Mouse (Mus musculus) ZHBTc4 (cell line): ENCODE results near the gene Asb2.

Source experiments
- DNase-seq: peaks from one replicate; pipeline ENCODE4 v3.0.0-alpha.2; 2011; ENCODE audit warnings: low read depth, low spot score

The Asb2 gene

DNA sequence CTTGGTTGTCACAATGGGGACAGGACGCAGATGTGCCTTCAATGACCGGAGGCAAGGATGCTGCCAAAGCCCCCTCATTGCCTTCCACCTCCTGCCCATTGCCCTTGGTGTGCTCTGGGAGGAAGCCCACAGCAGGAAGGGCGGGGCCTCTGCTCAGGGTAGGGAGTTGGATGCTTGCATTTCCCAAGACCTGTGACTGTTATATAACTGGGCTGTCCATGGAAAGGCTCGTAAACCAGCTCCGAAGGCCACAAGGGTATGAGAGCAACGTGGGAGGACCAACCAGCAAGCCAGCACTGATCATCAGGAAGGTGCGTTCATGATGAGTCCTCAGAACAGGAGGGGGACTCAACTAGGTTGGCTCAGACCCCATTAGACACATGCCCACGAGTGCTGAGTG lies 5.0 kb upstream of the Asb2 start:
- no peak for DNase-seq

GRCm38 (mm10) chr12:103358951-103359801 lies 3.4 kb upstream of the Asb2 start:
- no peak for DNase-seq

GRCm38 (mm10) chr12:103358216-103358615 lies 2.4 kb upstream of the Asb2 start:
- no peak for DNase-seq

DNA sequence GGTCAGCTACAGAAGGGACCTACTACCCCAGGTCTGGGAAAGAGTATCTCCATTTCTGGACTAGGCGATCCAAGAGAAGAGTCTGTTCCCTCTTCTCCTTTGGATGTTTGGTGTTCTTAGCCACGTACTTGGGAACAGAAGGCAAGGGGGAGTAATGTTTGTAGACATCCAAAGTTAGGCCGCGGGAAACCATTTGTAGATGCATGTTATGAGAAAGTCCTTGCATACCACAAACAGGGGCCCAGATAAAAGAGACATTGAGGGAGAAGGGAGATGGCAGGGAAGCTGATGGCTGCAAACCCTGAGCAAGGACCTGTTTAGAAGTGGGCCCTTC lies 581 bp upstream of the Asb2 start:
- no peak for DNase-seq

DNA sequence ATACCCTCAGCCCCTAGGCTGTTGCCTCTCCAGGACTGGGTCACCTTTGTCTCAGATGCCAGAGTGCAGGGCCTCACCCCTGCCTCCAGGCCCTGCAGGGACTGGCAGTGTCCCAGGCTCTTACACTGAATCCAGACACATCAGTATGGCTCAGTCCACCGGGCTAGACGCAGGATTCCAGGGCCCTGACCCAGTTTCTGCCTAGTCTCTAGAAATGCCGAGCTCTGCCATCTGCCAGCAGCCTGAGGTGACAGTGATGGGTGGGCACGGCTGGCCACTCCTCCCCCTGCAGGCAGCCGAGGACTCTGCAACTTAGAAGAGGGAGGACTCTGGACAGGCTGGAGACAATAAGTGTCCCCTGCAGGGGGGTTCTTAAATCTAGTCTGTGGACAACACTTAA lies 2.3 kb downstream of the Asb2 start:
- no peak for DNase-seq

- DNase-seq: no peak
Observed at GRCm38 (mm10) chr12:103352735-103353134, 3.1 kb downstream of the Asb2 start.

GRCm38 (mm10) chr12:103348506-103348905 lies 7.3 kb downstream of the Asb2 start:
- peak; percentile 78 for DNase-seq

DNA sequence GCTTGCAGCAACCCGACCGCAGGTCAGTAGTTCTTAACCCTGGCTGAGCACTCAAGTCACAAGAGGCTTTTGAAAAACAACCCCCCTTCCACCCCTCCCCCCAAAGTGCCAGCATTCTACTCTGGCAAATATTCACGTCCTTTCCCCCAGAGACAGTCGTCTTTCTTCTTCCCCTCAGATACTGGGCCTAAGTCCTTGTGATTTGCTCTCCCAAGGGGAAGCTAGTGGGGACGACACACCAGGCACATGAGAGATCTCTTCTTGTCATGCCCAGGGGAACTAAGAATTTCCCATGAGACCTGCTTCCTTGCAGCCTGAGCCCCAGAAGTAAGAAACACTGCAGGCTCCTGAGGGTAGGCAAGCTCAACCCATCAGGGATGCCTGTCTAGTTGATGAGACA lies 8.4 kb downstream of the Asb2 start:
- DNase-seq: no peak

GRCm38 (mm10) chr12:103346945-103347344 lies 8.9 kb downstream of the Asb2 start:
- DNase-seq: no peak

DNA sequence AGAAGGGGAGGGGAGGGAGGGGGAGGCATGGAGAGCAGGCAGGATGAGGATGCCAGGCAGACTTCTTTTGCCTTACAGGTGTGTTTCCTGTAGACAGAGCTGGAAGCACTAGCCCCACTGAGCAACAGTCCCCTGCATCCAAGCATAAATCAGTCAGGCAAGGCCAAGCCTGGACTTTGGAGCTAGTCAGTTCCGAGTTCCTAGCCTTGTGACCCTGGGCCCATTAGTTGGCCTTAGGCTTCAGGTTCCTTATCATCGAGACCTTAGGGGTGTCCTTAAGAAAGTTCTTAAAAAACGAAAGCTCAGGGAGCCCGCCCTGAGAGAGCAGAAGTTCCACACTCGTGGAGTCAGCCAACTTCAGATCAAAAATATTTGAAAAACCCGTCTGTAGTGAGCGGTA lies 10.9 kb downstream of the Asb2 start:
- DNase-seq: no peak

DNA sequence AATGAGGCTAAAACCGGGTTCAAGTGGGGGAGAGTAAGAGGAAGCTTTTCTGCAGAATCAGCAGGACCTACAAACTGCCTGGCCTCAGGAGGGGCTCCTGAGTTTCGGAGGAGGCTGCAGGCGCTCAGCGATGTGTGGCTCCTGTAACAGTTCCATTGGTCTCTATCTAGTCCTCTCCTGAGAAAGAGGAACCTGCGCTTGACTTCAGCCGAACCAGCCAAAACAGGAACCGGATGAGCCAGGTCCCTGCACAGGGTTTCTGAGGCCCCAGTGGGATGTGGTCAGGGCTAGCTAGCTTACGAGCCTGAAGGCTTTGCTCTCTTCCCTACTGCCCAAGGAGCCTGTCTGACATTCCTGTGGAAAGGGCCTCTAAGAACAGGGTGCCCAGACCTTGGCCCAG lies 12.3 kb downstream of the Asb2 start:
- no peak for DNase-seq

DNA sequence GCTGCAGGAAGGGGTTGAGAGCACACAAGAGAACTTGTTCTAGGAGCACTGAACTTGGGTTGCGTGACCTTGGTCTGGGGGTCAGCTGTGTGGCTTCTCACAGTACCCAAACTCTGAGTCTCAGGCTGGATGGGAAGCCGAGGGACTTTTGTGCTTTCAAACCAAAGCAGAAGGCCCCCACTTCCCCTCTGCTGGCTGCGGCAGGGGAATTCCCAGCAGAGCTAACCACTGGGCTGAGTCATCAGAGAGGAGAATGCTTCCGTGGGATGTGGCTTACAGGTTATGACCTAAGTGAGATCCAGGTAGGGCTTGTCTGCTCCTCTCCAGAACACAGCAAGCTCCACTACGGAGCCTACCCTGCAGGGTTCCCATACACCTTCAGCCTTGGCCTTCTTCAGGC lies 14.6 kb downstream of the Asb2 start:
- DNase-seq: no peak

DNA sequence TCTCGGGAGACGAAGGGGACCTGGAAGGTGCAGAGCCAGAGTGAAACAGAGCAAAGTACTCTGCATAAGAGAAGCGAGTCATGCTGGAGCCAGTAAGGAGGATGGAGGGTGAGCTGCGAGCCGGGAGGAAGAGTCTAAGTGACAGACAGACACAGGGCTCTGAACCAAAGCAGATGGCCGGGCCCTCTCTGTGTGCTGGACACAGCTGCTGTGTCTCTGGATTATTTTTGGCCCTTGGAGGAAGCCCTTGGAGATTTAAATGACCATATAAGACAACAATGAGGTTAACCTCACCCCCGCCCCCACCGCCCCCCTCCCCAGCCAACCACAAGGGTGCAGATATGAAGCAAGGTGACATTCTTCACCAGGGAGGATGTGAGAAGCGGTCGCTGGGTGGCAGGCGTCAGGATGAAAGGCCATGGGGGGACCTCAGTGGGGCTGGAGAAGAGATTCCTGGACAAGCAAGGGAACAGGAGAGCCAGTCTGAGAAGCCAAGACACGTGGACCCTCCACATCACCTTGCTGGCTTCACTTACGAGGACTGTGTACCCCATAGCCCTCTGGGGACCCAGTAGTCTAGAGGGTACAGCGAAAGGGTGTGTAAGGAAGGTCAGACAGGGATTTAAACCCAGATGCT lies 17.5 kb downstream of the Asb2 start:
- DNase-seq: no peak

GRCm38 (mm10) chr12:103336766-103337165 lies 19.0 kb downstream of the Asb2 start:
- no peak for DNase-seq

DNA sequence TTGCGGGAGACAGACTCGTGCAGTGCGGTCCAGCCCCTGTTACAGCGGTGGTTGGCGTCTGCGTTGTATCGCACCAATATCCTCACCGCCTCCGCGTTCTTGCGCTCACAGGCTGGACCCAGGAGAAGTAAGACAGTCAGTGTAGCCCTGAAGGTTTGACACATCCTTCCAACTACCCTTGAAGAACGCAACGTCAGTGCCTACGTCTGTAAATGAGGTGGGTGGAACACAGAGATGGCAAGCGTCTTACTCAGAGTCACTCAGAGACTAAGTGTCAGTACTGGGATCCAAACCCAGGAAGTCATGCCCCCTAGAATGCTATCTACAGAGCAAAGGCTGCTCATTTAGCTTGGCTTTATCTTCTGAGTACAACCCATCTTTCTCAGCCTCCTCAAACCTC lies 22.4 kb downstream of the Asb2 start:
- no peak for DNase-seq

DNA sequence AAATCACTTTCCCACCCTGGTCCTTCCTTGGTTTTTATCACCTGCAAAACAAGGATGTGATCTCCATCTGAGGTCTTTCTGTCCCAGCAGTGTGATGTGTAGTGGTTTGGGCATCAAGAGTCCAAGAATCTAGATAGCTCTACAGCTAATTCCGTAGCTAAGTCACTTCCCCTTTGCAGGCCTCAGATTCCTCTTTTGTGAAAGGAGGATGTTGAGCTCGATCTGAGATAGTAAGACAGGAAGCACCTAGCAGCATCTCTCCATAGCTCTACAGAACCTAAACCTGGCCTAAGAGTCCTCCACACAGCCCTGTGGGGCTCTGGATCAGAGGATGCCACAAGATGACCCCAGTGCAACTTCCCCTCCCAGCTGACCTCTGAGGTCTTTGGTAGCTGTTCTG lies 22.9 kb downstream of the Asb2 start:
- no peak for DNase-seq

DNA sequence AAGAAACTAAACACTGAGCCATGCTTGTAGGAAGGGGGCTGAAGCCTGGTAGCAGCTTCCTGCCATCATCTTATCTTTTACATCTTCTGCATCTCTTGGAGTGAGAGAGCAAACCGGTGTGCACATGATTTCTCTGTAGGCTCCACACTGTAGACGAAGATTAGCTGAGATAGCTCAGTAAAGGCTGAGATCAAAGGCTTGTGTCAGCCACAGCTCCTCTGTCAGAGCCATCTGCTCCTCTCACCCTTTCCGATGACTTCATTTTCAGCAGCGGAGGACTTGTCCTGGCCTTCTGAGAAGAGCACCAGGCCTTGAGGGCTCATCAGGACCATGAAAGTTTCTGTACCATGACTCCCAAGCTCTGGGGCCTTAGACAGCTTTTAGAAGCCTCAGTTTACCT lies 24.3 kb downstream of the Asb2 start:
- no peak for DNase-seq

- DNase-seq: peak; percentile 61
Observed at GRCm38 (mm10) chr12:103328448-103329191, 27.2 kb downstream of the Asb2 start.

- no peak for DNase-seq
Observed at GRCm38 (mm10) chr12:103327107-103327506, 28.7 kb downstream of the Asb2 start.

- peak; percentile 26 for DNase-seq
Observed at GRCm38 (mm10) chr12:103326569-103326968, 29.2 kb downstream of the Asb2 start.

- DNase-seq: peak; percentile 98
Observed at GRCm38 (mm10) chr12:103325156-103325857, 30.5 kb downstream of the Asb2 start.

DNA sequence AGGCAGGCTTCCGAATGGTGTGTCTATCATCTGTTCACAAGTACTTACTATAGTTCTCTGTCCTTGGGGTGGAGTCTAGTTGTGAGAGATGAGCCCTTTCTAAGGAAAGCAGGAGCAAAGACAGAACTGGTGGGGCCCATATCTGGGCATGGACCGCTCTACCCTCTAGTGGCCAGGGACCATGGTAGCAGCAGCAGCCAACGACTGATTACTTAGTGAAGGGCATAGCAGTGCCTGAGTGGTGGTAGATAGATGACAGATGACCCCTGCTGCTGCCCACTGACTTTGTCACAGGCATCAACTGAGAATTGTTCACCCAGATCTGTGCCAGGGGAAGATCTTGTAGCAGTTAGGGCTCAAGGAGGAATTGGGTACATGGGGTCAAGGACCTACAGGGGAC lies 33.0 kb downstream of the Asb2 start:
- peak; percentile 49 for DNase-seq
